Mouse (Mus musculus) cerebellum, postnatal 25 days (tissue): ENCODE data around the gene Tiam1.
A peak's percentile ranks its signal among the peaks of the same experiment; 100 is the strongest.

Experiments used
- DNase-seq, 2 experiments: peaks; one replicate each; pipeline ENCODE4 v3.0.0; 2021; ENCODE audit warnings: mixed read lengths in 2 of 2

The Tiam1 gene

GRCm38 (mm10) chr16:89990288-89990955 is 153.1 kb downstream of the Tiam1 start:
- peak in 1 of 2 experiments; percentile 36 for DNase-seq

GRCm38 (mm10) chr16:89989816-89990215 is 153.8 kb downstream of the Tiam1 start:
- peak; percentile 49 to 56 for DNase-seq

- no peak for DNase-seq
Measured at GRCm38 (mm10) chr16:89986672-89987362, 156.8 kb downstream of the Tiam1 start.

- peak in 1 of 2 experiments; percentile 30 for DNase-seq
Measured at GRCm38 (mm10) chr16:89985702-89986481, 157.7 kb downstream of the Tiam1 start.

- DNase-seq: peak; percentile 69 to 71
Measured at GRCm38 (mm10) chr16:89980075-89980744, 163.4 kb downstream of the Tiam1 start.

- DNase-seq: peak in 1 of 2 experiments; percentile 48
Measured at GRCm38 (mm10) chr16:89975441-89975840, 168.1 kb downstream of the Tiam1 start.

- DNase-seq: no peak
Measured at GRCm38 (mm10) chr16:89973814-89974712, 169.5 kb downstream of the Tiam1 start.

GRCm38 (mm10) chr16:89972854-89973487 is 170.6 kb downstream of the Tiam1 start:
- no peak for DNase-seq

GRCm38 (mm10) chr16:89972018-89972417 is 171.6 kb downstream of the Tiam1 start:
- no peak for DNase-seq

GRCm38 (mm10) chr16:89968058-89968457 is 175.5 kb downstream of the Tiam1 start:
- no peak for DNase-seq

- DNase-seq: no peak
Measured at GRCm38 (mm10) chr16:89962876-89963275, 180.7 kb downstream of the Tiam1 start.

GRCm38 (mm10) chr16:89960904-89961303 is 182.7 kb downstream of the Tiam1 start:
- peak in 1 of 2 experiments; percentile 51 for DNase-seq

- peak; percentile 78 to 84 for DNase-seq
Measured at GRCm38 (mm10) chr16:89960186-89960878, 183.2 kb downstream of the Tiam1 start.

GRCm38 (mm10) chr16:89958982-89959381 is 184.6 kb downstream of the Tiam1 start:
- peak; percentile 85 to 86 for DNase-seq

GRCm38 (mm10) chr16:89958030-89958429 is 185.5 kb downstream of the Tiam1 start:
- DNase-seq: peak; percentile 38 to 59

GRCm38 (mm10) chr16:89954525-89954924 is 189.0 kb downstream of the Tiam1 start:
- DNase-seq: no peak

GRCm38 (mm10) chr16:89954114-89954513 is 189.5 kb downstream of the Tiam1 start:
- no peak for DNase-seq

GRCm38 (mm10) chr16:89952821-89953220 is 190.7 kb downstream of the Tiam1 start:
- no peak for DNase-seq

- DNase-seq: peak; percentile 89 to 91
Measured at GRCm38 (mm10) chr16:89950754-89951153, 192.8 kb downstream of the Tiam1 start.

- DNase-seq: peak in 1 of 2 experiments; percentile 50
Measured at GRCm38 (mm10) chr16:89950251-89950650, 193.3 kb downstream of the Tiam1 start.

- no peak for DNase-seq
Measured at GRCm38 (mm10) chr16:89948040-89948439, 195.5 kb downstream of the Tiam1 start.
